Mouse (Mus musculus): ENCODE data around the gene Lyg2. TPM values are rescaled to one million over a fixed set of nuclear protein-coding genes. Genes with fewer than 3 reads are reported as not detected.

Gene Lyg2
- total RNA-seq, 1 experiment from 2014 or later = not detected

- peak; percentile 15 for DNase-seq
These were observed 38.4 kb downstream of the Lyg2 start for GRCm38 (mm10) chr1:37877736-37878460.

DNA sequence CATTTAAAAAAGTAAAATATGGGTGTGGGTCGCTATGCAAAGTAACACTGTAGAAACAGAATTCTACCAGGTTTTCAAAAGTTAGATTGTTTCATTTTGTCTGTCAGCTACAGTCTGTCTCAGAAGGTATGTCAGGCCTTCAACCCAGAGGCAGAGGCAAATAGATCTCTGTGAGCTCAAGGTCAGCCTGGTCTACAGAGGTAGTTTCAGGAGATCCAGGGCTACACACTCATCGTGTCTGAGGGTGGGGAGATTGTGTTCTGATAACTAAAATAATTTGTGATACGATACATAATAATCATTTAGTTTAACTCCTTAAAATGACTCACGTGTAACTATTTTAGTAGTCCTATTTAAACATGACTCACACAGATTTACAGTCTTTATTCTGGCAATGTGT lies 43.1 kb downstream of the Lyg2 start:
- DNase-seq = no peak

GRCm38 (mm10) chr1:37872131-37873067 lies 43.9 kb downstream of the Lyg2 start:
- peak; percentile 86 for DNase-seq

DNA sequence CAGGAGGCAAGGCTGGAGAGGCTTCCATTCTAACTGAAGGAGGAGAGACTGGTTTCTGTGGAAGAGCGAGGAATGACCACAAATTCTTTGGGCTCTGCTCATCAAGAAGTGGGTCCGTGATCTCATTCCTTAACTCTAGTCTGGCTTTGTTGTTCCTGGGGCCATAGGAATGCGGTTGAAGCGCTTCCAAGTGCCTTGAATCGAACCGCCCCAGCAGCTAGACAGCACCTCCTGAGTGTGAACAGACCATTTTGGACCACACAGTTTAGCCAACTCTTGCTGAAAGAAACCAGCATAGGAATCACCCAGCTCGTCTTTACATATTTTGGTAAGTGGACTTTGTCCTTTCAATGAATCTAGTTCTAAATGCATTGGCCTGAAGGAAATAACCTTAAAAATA lies 44.6 kb downstream of the Lyg2 start, which contains the start of gene Lipt1:
Gene Lipt1, plus strand, starts transcription at position 35 of the 400 bp plus-strand sequence.
- peak; percentile 24 for DNase-seq

DNA sequence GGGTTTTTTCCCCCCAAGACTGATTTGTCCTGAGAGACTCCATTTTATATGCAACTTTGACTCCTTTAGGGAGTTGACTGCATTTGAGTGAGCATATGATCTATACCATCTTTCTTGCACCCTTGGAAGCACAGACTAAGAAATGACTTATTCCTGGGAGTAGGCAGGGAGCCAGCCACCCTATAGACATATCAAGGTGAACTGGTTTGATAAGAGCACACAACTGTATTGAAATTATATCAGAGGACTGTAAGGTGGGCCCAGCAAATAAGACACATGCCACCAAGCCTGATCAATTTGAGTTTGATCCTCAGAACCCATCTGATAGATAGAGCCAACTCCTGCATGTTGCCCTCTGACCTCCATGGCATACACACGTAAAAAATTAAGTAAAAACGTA lies 46.9 kb downstream of the Lyg2 start:
- DNase-seq = no peak

DNA sequence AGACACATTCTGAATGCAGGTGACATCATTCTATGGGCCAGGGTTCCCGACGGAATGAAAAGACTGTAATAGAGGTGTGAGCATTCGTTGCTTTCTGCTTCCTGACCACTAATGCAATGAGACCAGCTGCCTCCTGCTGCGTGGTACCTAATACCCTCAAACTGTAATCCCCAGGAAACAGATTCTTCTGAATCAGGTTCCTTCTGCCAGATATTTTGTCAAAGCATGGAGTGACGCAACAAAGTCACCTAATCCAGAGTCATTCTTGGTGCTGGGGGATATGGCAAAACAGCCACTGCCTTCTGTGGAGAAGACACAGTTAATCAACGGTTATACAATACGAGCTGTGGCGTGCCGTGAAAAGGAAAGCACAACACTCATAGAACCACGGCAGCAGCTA lies 47.7 kb downstream of the Lyg2 start:
- DNase-seq = no peak

GRCm38 (mm10) chr1:37867684-37868322 lies 48.5 kb downstream of the Lyg2 start:
- DNase-seq = no peak

GRCm38 (mm10) chr1:37867056-37867455 lies 49.2 kb downstream of the Lyg2 start:
- peak; percentile 52 for DNase-seq

DNA sequence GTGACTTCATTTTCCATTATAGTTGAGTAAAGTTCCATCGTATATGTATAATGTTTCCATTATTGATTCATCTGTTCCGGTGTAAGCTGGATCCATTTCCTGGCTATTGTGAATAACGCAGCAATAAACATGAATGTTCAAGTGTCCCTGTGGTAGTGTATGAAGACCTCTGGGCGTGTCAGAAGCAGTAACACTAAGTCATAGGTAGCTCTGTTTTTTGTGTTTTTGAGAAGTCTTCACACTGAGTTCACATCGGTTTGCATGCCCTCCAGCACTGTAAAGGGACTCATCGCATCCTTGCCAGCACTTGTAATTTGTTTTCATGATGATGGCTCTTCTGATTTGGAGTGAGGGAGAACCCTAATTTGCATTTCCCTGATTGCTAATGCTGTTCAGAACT lies 50.0 kb downstream of the Lyg2 start, which contains the start of gene Tsga10:
Gene Tsga10, minus strand, starts transcription at position 144 of the 400 bp plus-strand sequence.
- DNase-seq = no peak

DNA sequence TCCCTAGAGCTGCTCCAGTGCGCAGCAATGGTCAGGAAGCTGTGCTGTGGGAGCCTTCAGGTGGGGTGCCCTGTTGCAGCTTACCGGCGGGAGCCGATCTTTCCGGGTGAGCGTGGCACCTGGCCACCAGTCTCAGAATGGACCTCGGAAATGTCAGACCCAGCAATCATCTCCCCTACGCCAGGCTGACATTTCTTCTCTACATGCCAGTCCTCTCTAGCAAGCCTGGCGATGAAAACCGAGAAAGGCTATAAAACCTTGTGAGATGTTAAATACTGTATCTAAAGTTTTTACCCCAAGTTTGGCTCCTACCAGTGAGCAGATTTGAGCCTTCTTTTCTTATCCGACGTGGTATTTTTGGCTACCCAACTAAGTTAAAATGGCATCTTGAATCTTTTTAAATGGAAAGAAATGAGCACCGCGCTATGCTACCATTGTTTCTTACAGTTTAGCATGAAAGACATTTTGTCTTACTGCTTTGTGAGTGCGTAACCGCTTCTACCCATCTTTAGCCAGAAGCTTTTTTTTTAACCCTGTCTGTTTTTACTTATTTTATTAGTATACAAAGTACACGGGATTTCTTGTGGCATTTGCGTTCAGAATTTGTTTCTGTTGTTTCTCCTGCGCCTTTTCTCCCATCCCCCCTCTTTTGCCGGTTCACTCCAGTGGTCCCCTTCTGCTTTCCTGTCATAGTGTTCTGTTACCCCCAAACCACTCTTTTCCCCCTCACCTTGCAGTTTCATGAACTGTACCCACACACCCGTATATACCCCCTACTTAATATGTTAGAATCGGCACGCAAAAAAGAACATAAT lies 50.7 kb downstream of the Lyg2 start:
- DNase-seq = no peak

GRCm38 (mm10) chr1:37864511-37865400 lies 51.5 kb downstream of the Lyg2 start:
- DNase-seq = peak; percentile 100

Other genes starting within 250 kb of the Lyg2 start
- 2.6 and 2.7 TPM in 2 replicates for gene 2010300C02Rik, start 196.4 kb downstream of the Lyg2 start, total RNA-seq (2021)
- 6.0 and 6.6 TPM in 2 replicates for gene Tsga10, start 50.1 kb downstream of the Lyg2 start, total RNA-seq (2021)
- 10.3 and 17.2 TPM in 2 replicates for gene Lipt1, start 44.8 kb downstream of the Lyg2 start, total RNA-seq (2021)
- gene Mitd1, start 26.1 kb downstream of the Lyg2 start, total RNA-seq (2021) = 16.1 and 18.3 TPM in 2 replicates
- 181 and 191 TPM in 2 replicates for gene Mrpl30, start 26.0 kb downstream of the Lyg2 start, total RNA-seq (2021)
- gene Lyg1, start 41.3 kb upstream of the Lyg2 start, total RNA-seq (2021) = not detected in 2 replicates
- gene Txndc9, start 81.4 kb upstream of the Lyg2 start, total RNA-seq (2021) = 59.9 and 86.4 TPM in 2 replicates
- gene Eif5b, start 81.5 kb upstream of the Lyg2 start, total RNA-seq (2021) = 50.8 and 50.9 TPM in 2 replicates
- gene Rev1, start 213.3 kb upstream of the Lyg2 start, total RNA-seq (2021) = 29.9 and 30.1 TPM in 2 replicates